Mouse (Mus musculus): ENCODE results near the gene Prr36. TPM values are rescaled to one million over a fixed set of nuclear protein-coding genes. Genes with fewer than 3 reads are reported as not detected.

Gene Prr36
- polyA plus RNA-seq, 1 experiment, result 0.83 TPM

DNA sequence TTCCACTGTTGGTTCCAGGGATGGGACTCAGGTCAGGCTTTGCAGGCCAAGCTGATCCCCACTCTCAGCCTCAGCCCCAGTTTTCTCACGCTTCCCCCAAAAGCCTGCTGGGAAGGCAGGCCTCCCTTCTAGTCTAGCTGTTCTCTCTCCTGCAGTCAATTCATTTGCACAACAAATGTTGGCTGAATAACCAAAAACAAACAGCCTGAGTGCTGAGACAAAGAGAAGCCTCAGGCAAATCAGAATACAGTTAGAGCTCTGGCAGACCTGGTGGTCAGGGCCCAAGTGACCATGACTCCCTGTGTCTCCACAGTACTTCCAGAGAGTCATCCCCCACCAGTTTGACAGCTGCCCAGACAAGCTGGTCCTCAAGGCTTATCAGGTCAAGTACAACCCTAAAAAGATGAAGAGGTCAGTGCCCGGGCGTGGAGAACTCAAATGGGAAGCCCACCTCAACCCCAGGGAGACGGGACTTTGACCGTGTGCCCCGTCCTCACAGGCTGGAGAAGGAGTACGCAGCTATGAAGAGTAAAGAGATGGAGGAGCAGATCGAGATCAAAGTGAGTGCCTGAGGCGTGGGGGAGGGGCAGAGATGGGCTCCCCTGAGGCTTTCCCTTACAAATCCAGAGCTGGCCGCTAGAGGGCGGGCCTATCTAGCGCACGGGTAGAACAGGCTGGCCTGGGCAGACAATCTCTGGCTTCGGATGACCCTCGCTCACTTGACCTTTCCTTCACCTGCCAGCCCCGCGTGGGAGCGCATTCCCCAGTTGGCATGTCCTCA lies 24.3 kb downstream of the Prr36 start:
- H3K36me3 ChIP-seq (ENCODE audit: control insufficient read depth, insufficient read depth, low read length), result no peaks in the 10 kb centered on the region; the same call in 1 of the 2 replicates
- no peaks in the 10 kb centered on the region for H3K27me3 ChIP-seq (ENCODE audit: control insufficient read depth, insufficient read depth, low read length)
- peaks cover 6% of the 10 kb centered on the region for H3K4me1 ChIP-seq (ENCODE audit: control insufficient read depth, insufficient read depth, low read length)
- H3K27ac ChIP-seq (ENCODE audit: control insufficient read depth, insufficient read depth, low read depth, low read length), result no peak overlapping the region
- TF ChIP-seq POLR2A (IDR thresholded peaks at IDR 0.05; ENCODE audit: control insufficient read depth, low read depth, low read length) (no peak), CTCF (IDR thresholded peaks at IDR 0.05; ENCODE audit: control insufficient read depth, insufficient read depth, insufficient replicate concordance, low read depth, low read length) (peak; percentile 74)
- no peak overlapping the region for H3K4me3 ChIP-seq (ENCODE audit: control insufficient read depth, low read depth, low read length)

DNA sequence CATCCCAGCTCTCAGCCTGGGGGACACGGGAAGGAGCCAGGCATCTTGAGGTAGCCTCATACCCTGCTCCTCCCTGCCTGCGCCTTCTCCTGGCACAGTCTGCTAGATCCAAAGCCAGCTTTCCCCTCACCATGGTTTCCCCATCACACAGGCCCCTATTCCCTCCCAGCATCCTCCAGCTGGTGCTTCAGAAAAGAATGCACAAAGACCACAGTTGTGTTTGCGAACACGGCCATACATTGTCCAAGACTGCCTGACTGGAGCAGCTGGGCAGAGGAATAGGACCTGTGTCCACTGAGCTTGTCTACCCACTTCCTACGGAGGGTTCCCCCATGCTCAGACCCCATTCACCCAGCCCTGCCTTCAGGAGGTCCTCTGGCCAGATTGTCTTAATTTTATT lies 25.0 kb downstream of the Prr36 start:
- H3K4me3 ChIP-seq (ENCODE audit: control insufficient read depth, low read depth, low read length), result no peak overlapping the region
- H3K36me3 ChIP-seq (ENCODE audit: control insufficient read depth, insufficient read depth, low read length), result no peaks in the 10 kb centered on the region; the same call in none of the 2 replicates
- no peak overlapping the region for H3K27ac ChIP-seq (ENCODE audit: control insufficient read depth, insufficient read depth, low read depth, low read length)
- no peaks in the 10 kb centered on the region for H3K27me3 ChIP-seq (ENCODE audit: control insufficient read depth, insufficient read depth, low read length)
- H3K4me1 ChIP-seq (ENCODE audit: control insufficient read depth, insufficient read depth, low read length), result peaks cover 6% of the 10 kb centered on the region
- TF ChIP-seq POLR2A (IDR thresholded peaks at IDR 0.05; ENCODE audit: control insufficient read depth, low read depth, low read length) (no peak), CTCF (IDR thresholded peaks at IDR 0.05; ENCODE audit: control insufficient read depth, insufficient read depth, insufficient replicate concordance, low read depth, low read length) (no peak)

DNA sequence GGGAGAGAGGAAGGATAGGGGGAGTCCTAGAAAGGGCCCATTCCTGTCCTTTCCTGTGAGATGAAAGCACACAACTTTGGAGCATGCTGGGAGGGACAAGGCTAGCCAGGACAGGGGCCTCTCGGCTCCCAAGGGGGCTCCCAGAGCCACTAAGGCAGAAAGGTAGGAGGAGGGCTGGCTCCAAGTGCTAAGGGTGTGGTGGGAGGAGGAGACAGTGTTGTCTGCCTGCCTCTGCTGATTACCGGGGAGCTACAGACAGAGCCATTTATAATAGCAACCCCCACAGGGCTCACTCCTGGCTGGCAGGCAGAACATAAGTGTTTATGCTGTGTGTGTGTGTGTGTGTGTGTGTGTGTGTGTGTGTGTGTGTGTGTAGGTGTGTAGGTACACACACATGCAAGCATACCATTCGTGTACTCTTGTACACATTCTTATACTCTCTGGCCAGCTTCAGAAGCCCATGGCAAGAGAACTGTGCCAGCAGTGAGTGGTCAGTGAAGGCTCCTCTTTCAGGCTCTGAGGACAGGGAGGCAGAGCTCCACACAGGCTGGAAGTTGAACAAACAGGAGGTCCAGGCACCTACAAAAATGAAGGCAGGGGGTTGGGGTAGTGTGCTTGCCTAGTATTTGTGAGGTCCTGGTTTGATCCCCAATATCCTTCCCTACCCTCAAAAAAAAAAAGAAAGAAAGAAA lies 28.1 kb downstream of the Prr36 start:
- H3K4me1 ChIP-seq (ENCODE audit: control insufficient read depth, insufficient read depth, low read length), result peaks cover 6% of the 10 kb centered on the region
- no peak overlapping the region for H3K4me3 ChIP-seq (ENCODE audit: control insufficient read depth, low read depth, low read length)
- TF ChIP-seq POLR2A (IDR thresholded peaks at IDR 0.05; ENCODE audit: control insufficient read depth, low read depth, low read length), result no peak
- no peak for TF ChIP-seq CTCF (IDR thresholded peaks at IDR 0.05; ENCODE audit: control insufficient read depth, insufficient read depth, insufficient replicate concordance, low read depth, low read length)
- H3K36me3 ChIP-seq (ENCODE audit: control insufficient read depth, insufficient read depth, low read length), result no peaks in the 10 kb centered on the region; the same call in none of the 2 replicates
- no peaks in the 10 kb centered on the region for H3K27me3 ChIP-seq (ENCODE audit: control insufficient read depth, insufficient read depth, low read length)
- H3K27ac ChIP-seq (ENCODE audit: control insufficient read depth, insufficient read depth, low read depth, low read length), result no peak overlapping the region

DNA sequence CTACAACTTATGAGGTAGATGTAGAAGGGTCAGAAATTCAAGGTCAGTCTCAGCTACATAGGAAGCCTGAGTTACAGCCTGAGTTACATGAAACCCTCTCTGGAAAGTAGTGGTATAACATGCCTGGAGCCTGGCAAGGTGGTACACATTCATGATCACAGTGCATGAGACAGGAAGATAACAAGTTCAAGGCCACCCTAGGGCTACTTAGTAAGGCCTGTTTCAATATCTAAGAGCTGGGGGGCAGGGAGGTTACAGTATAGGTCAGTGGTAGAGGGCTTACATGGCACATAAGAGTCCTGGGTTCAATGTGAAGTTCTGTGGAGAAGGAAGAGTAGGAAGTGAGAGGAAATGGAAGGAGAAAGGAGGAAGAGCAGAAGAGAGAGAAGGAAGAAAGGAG lies 28.7 kb downstream of the Prr36 start:
- Histone ChIP-seq H3K36me3 (ENCODE audit: control insufficient read depth, insufficient read depth, low read length) (no peaks in the 10 kb centered on the region; the same call in none of the 2 replicates), H3K27me3 (ENCODE audit: control insufficient read depth, insufficient read depth, low read length) (no peaks in the 10 kb centered on the region), H3K4me3 (ENCODE audit: control insufficient read depth, low read depth, low read length) (no peak overlapping the region), H3K4me1 (ENCODE audit: control insufficient read depth, insufficient read depth, low read length) (peaks cover 6% of the 10 kb centered on the region), H3K27ac (ENCODE audit: control insufficient read depth, insufficient read depth, low read depth, low read length) (no peak overlapping the region)
- TF ChIP-seq CTCF (IDR thresholded peaks at IDR 0.05; ENCODE audit: control insufficient read depth, insufficient read depth, insufficient replicate concordance, low read depth, low read length) (no peak), POLR2A (IDR thresholded peaks at IDR 0.05; ENCODE audit: control insufficient read depth, low read depth, low read length) (no peak)

GRCm38 (mm10) chr8:4186151-4186550 lies 31.1 kb downstream of the Prr36 start:
- no peak for TF ChIP-seq POLR2A (IDR thresholded peaks at IDR 0.05; ENCODE audit: control insufficient read depth, low read depth, low read length)
- no peak for TF ChIP-seq CTCF (IDR thresholded peaks at IDR 0.05; ENCODE audit: control insufficient read depth, insufficient read depth, insufficient replicate concordance, low read depth, low read length)
- H3K36me3 ChIP-seq (ENCODE audit: control insufficient read depth, insufficient read depth, low read length), result no peaks in the 10 kb centered on the region; the same call in none of the 2 replicates
- H3K27ac ChIP-seq (ENCODE audit: control insufficient read depth, insufficient read depth, low read depth, low read length), result no peak overlapping the region

DNA sequence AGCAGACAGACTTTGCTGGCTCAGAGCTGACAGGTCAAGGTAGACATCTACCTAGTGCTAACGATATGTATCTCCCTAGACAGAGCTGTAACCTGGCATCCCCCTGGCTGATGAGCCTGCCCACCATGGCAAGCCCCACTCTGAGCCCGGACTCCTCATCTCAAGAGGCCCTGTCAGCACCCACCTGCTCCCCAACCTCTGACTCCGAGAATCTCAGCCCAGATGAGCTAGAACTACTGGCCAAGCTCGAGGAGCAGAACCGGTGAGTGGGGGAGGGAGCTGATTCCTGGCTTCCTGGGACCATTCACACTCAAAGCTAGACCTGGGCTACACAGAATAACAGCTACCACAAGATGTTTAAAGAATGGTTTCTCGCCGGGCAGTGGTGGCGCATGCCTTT lies 33.9 kb downstream of the Prr36 start:
- Histone ChIP-seq H3K36me3 (ENCODE audit: control insufficient read depth, insufficient read depth, low read length) (no peaks in the 10 kb centered on the region; the same call in none of the 2 replicates), H3K4me1 (ENCODE audit: control insufficient read depth, insufficient read depth, low read length) (no peaks in the 10 kb centered on the region; the same call in 1 of the 2 replicates), H3K27ac (ENCODE audit: control insufficient read depth, insufficient read depth, low read depth, low read length) (no peak overlapping the region), H3K27me3 (ENCODE audit: control insufficient read depth, insufficient read depth, low read length) (no peaks in the 10 kb centered on the region), H3K4me3 (ENCODE audit: control insufficient read depth, low read depth, low read length) (no peak overlapping the region)
- no peak for TF ChIP-seq POLR2A (IDR thresholded peaks at IDR 0.05; ENCODE audit: control insufficient read depth, low read depth, low read length)
- TF ChIP-seq CTCF (IDR thresholded peaks at IDR 0.05; ENCODE audit: control insufficient read depth, insufficient read depth, insufficient replicate concordance, low read depth, low read length), result no peak

More at GRCm38 (mm10) chr8:4186151-4186550, 31.1 kb downstream of the Prr36 start:
- H3K27me3 ChIP-seq (ENCODE audit: control insufficient read depth, insufficient read depth, low read length), result no peaks in the 10 kb centered on the region
- no peaks in the 10 kb centered on the region; the same call in 1 of the 2 replicates for H3K4me1 ChIP-seq (ENCODE audit: control insufficient read depth, insufficient read depth, low read length)
- H3K4me3 ChIP-seq (ENCODE audit: control insufficient read depth, low read depth, low read length), result no peak overlapping the region

DNA sequence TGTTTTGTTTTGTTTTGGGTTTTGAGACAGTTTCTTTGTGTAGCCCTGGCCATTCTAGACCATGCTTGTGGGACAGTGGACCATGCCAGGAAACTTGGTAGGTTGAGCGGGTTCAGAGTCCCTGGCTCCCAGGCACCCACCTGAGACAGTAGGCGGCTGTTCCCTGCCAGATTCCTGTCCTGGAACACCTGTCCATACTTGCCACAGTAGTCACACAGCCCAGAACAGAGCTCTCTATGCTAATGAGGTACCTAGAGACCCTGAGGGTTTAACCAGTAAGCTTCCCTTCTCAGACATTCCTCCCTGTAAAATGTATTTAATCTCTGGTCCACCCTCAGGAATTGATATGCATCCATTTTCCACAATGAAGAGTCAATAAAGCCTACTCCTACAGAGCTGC lies 43.2 kb downstream of the Prr36 start:
- Histone ChIP-seq H3K4me3 (ENCODE audit: control insufficient read depth, low read depth, low read length) (no peak overlapping the region), H3K36me3 (ENCODE audit: control insufficient read depth, insufficient read depth, low read length) (no peaks in the 10 kb centered on the region), H3K27ac (ENCODE audit: control insufficient read depth, insufficient read depth, low read depth, low read length) (no peak overlapping the region), H3K4me1 (ENCODE audit: control insufficient read depth, insufficient read depth, low read length) (peaks cover 2% of the 10 kb centered on the region; the same call in 1 of the 2 replicates), H3K27me3 (ENCODE audit: control insufficient read depth, insufficient read depth, low read length) (no peaks in the 10 kb centered on the region)
- TF ChIP-seq POLR2A (IDR thresholded peaks at IDR 0.05; ENCODE audit: control insufficient read depth, low read depth, low read length) (no peak), CTCF (IDR thresholded peaks at IDR 0.05; ENCODE audit: control insufficient read depth, insufficient read depth, insufficient replicate concordance, low read depth, low read length) (no peak)

All from testis, adult 2 months (tissue).